Mouse (Mus musculus): ENCODE data around the gene Lrch1. TPM values are rescaled to one million over a fixed set of nuclear protein-coding genes. Genes with fewer than 3 reads are reported as not detected.

The Lrch1 gene
- polyA plus RNA-seq, 1 experiment from 2014 or later, result 12.6 TPM

DNA sequence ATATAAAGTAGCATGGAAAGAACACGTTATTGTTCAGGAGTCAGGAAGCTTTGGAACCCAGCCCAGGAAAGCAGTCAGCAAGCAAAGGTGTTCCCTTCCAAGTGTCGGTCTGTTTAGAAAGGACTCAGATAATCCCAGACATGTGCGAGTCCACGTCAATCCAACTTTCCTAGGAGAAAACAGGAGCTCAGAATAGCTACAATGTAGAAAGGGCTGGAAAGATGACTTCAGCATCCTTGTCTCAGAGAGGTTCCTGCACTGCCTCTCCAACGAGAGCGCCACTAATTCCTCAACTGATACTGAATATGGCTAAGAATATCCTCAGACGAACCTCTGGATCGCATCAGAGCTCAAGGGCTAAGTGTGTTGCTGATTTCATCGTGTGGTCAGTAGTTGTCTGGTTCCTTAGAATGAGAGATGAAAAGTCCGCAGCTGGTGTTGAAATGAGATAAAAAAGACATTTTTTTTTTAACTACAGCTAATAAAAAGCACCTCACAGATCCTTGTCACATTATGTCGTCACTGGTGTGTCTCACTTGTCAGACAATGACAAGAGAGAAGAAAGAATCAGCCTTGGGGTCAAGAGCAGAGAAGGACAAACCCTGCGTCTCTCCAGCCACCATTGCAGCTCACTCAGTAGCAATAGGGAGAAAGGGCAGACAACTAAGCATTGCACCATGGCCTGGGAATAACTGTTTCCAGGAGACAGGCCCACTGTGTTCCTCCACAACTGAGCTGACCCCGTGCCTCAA is 47.5 kb downstream of the Lrch1 start:
- Histone ChIP-seq H3K4me2 (replicated peaks; ENCODE audit: low read depth, low read length) (no peak overlapping the region), H3K4me3 (ENCODE audit: low read depth, low read length) (no peak overlapping the region), H3K4me1 (replicated peaks; ENCODE audit: control insufficient read depth, insufficient read depth, low read length) (no peaks in the 10 kb centered on the region), H3K27me3 (ENCODE audit: control insufficient read depth, insufficient read depth, low read length) (no peaks in the 10 kb centered on the region), H3K27ac (ENCODE audit: low read depth, low read length) (no peak overlapping the region), H3K36me3 (ENCODE audit: control insufficient read depth, insufficient read depth, low read length) (no peaks in the 10 kb centered on the region), H3K9me3 (ENCODE audit: control insufficient read depth, low read length) (no peaks in the 10 kb centered on the region), H3K9ac (ENCODE audit: low read depth, low read length) (no peak overlapping the region)
- peak; percentile 27 for DNase-seq (ENCODE audit: low spot score)
- 71% methylated on average over 13 of the region's 13 CpGs for WGBS
- ATAC-seq (ENCODE audit: low FRiP score), result peak; percentile 45; the same call in 1 of the 2 replicates

DNA sequence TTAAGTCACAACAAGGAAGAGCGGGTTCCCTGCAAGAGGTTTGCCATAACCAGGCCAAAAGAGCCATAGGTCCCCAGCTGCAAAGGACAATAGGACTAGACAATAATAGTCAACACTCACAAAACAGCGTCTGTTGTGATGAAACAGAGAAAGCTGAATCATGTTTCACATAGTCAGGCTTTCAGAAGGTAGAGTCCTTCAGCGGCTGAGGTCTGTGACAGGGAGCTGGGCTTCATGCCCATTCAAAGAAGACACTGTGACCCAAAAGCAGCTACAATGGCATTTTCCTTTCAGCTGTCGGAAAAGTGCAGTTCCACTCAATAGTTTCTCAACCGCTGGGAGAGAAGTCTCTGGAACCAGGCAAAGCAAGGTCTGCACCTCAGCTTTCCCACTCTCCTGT is 48.7 kb downstream of the Lrch1 start:
- 75% methylated on average over 5 of the region's 5 CpGs for WGBS
- no peak overlapping the region for H3K27ac ChIP-seq (ENCODE audit: low read depth, low read length)
- no peaks in the 10 kb centered on the region for H3K4me1 ChIP-seq (replicated peaks; ENCODE audit: control insufficient read depth, insufficient read depth, low read length)

DNA sequence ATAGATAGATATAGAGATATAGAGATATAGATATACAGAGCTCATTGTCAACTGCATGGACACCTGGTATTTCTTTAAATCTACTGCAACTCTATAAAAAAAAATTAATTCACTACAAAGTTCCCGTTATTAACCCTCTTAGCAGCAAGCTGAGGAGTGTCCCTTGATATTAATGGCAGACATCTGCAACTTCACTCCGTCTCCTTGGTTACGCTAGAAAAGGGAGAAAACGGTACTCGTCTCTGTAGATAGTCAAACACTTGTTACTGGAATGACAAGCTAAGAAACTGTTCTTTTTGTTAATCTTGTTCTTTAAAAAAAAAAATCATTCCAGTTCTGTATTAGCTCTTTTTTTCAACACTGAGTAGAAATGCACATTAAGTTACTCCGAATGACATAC is 54.0 kb downstream of the Lrch1 start:
- no peaks in the 10 kb centered on the region for H3K27me3 ChIP-seq (ENCODE audit: control insufficient read depth, insufficient read depth, low read length)
- ATAC-seq (ENCODE audit: low FRiP score) (no peak), DNase-seq (ENCODE audit: low spot score) (no peak)
- no peaks in the 10 kb centered on the region for H3K9me3 ChIP-seq (ENCODE audit: control insufficient read depth, low read length)
- no peaks in the 10 kb centered on the region for H3K4me1 ChIP-seq (replicated peaks; ENCODE audit: control insufficient read depth, insufficient read depth, low read length)
- no peak overlapping the region for H3K27ac ChIP-seq (ENCODE audit: low read depth, low read length)
- H3K36me3 ChIP-seq (ENCODE audit: control insufficient read depth, insufficient read depth, low read length), result no peaks in the 10 kb centered on the region
- no peak overlapping the region for H3K9ac ChIP-seq (ENCODE audit: low read depth, low read length)
- WGBS, result 83% methylated on average over 6 of the region's 6 CpGs
- H3K4me3 ChIP-seq (ENCODE audit: low read depth, low read length), result no peak overlapping the region
- no peak overlapping the region for H3K4me2 ChIP-seq (replicated peaks; ENCODE audit: low read depth, low read length)

More for the DNA sequence above, 48.7 kb downstream of the Lrch1 start:
- Histone ChIP-seq H3K9ac (ENCODE audit: low read depth, low read length) (no peak overlapping the region), H3K4me3 (ENCODE audit: low read depth, low read length) (no peak overlapping the region), H3K36me3 (ENCODE audit: control insufficient read depth, insufficient read depth, low read length) (no peaks in the 10 kb centered on the region), H3K27me3 (ENCODE audit: control insufficient read depth, insufficient read depth, low read length) (no peaks in the 10 kb centered on the region), H3K4me2 (replicated peaks; ENCODE audit: low read depth, low read length) (no peak overlapping the region), H3K9me3 (ENCODE audit: control insufficient read depth, low read length) (no peaks in the 10 kb centered on the region)
- no peak for ATAC-seq (ENCODE audit: low FRiP score)
- no peak for DNase-seq (ENCODE audit: low spot score)

DNA sequence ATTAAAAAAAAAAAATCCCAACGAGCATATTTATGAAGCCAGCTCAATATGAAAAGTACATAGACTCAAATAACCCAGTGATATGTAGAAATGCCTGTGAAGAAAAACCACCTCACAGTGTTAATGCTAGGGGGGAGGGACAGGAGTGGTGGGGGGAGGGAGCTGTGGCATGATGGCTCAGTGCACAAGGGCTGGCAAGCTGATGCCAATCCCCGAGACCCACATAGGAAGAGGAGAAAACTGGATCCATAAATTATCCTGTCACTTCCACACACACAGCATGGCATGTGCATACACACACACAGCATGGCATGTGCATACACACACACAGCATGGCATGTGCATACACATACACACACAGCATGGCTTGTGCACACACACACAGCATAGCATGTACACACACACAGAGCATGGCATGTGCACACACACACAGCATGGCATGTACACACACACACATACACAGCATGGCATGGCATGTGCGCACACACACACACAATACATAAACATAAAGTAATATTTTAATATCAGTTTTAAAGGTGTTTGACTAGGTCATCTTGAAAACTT is 54.5 kb downstream of the Lrch1 start:
- ATAC-seq (ENCODE audit: low FRiP score), result no peak
- H3K9me3 ChIP-seq (ENCODE audit: control insufficient read depth, low read length), result no peaks in the 10 kb centered on the region
- no peak overlapping the region for H3K4me3 ChIP-seq (ENCODE audit: low read depth, low read length)
- no peaks in the 10 kb centered on the region for H3K36me3 ChIP-seq (ENCODE audit: control insufficient read depth, insufficient read depth, low read length)
- H3K9ac ChIP-seq (ENCODE audit: low read depth, low read length), result no peak overlapping the region
- WGBS, result 93% methylated on average over 3 of the region's 3 CpGs
- no peaks in the 10 kb centered on the region for H3K4me1 ChIP-seq (replicated peaks; ENCODE audit: control insufficient read depth, insufficient read depth, low read length)
- no peak overlapping the region for H3K27ac ChIP-seq (ENCODE audit: low read depth, low read length)
- H3K27me3 ChIP-seq (ENCODE audit: control insufficient read depth, insufficient read depth, low read length), result no peaks in the 10 kb centered on the region
- no peak overlapping the region for H3K4me2 ChIP-seq (replicated peaks; ENCODE audit: low read depth, low read length)
- DNase-seq (ENCODE audit: low spot score), result no peak

DNA sequence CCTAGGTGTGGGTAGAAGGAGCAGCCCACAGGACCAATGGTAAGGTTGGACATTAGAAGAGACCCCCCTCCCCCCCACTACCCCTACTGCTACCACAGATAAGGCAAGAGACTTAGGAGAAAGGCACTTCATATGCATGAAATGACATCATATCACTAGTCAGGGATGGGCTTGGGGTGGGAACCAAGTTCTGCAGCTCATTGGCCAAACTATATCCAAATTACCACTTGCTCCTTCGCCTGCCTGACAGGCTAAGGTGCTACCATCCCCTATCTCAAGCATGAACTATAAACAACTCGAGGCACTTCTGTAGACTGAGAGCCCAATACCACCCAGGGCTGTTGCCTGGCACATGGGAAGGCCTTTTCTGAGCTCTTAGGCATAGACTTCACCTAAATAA is 58.4 kb downstream of the Lrch1 start:
- Histone ChIP-seq H3K27ac (ENCODE audit: low read depth, low read length) (no peak overlapping the region), H3K9me3 (ENCODE audit: control insufficient read depth, low read length) (no peaks in the 10 kb centered on the region), H3K4me1 (replicated peaks; ENCODE audit: control insufficient read depth, insufficient read depth, low read length) (0 out of 2 replicates have a peak, but pooled peaks cover 2% of the 10 kb centered on the region), H3K4me2 (replicated peaks; ENCODE audit: low read depth, low read length) (no peak overlapping the region), H3K36me3 (ENCODE audit: control insufficient read depth, insufficient read depth, low read length) (no peaks in the 10 kb centered on the region), H3K27me3 (ENCODE audit: control insufficient read depth, insufficient read depth, low read length) (no peaks in the 10 kb centered on the region), H3K4me3 (ENCODE audit: low read depth, low read length) (no peak overlapping the region), H3K9ac (ENCODE audit: low read depth, low read length) (no peak overlapping the region)
- ATAC-seq (ENCODE audit: low FRiP score), result no peak
- no peak for DNase-seq (ENCODE audit: low spot score)
- 80% methylated on average over 2 of the region's 2 CpGs for WGBS

DNA sequence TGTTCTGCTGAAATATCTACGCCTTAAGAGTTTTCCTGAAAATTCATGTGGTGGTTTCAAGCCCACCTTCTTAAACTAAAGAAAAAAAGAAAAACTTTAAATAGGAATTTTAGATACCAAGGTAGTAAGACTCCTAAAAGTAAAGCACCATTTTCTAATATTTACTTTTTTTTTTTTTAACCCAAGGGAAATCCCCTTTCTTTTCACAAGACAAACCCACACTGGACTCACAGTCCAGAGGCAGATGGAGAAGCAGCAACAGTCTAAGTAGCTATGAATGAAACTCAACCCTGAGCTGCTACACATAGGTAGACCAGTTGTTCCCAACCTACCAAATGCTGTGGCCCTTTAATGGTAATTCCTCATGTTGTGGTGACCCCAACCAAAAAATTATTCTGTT is 59.6 kb downstream of the Lrch1 start:
- Histone ChIP-seq H3K4me2 (replicated peaks; ENCODE audit: low read depth, low read length) (no peak overlapping the region), H3K36me3 (ENCODE audit: control insufficient read depth, insufficient read depth, low read length) (no peaks in the 10 kb centered on the region), H3K4me1 (replicated peaks; ENCODE audit: control insufficient read depth, insufficient read depth, low read length) (0 out of 2 replicates have a peak, but pooled peaks cover 2% of the 10 kb centered on the region), H3K4me3 (ENCODE audit: low read depth, low read length) (no peak overlapping the region), H3K27ac (ENCODE audit: low read depth, low read length) (no peak overlapping the region), H3K9me3 (ENCODE audit: control insufficient read depth, low read length) (no peaks in the 10 kb centered on the region), H3K27me3 (ENCODE audit: control insufficient read depth, insufficient read depth, low read length) (no peaks in the 10 kb centered on the region), H3K9ac (ENCODE audit: low read depth, low read length) (no peak overlapping the region)
- WGBS, result 100% methylated on average over 1 of the region's 1 CpGs
- no peak for DNase-seq (ENCODE audit: low spot score)
- no peak for ATAC-seq (ENCODE audit: low FRiP score)

DNA sequence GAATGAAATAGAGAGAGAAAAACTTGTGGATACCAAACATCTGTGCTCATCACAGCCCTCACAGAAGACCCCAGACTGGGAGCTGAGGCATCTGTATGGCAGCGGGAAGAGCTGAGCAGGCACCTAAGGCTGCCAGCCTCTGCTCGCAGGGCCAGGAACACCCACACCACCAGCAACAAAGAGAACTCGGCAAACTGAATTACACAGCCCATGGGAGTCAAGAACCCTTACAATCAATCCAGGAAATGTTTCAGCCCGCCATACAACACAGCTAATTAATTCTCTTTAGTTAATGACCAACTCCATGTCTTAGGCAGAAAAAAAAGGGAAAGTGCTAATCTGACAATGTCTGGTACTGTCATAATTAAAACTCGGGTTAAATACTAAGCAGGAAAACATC is 61.2 kb downstream of the Lrch1 start:
- no peak for DNase-seq (ENCODE audit: low spot score)
- Histone ChIP-seq H3K4me3 (ENCODE audit: low read depth, low read length) (no peak overlapping the region), H3K27ac (ENCODE audit: low read depth, low read length) (no peak overlapping the region), H3K4me2 (replicated peaks; ENCODE audit: low read depth, low read length) (no peak overlapping the region), H3K9ac (ENCODE audit: low read depth, low read length) (no peak overlapping the region), H3K36me3 (ENCODE audit: control insufficient read depth, insufficient read depth, low read length) (no peaks in the 10 kb centered on the region), H3K27me3 (ENCODE audit: control insufficient read depth, insufficient read depth, low read length) (no peaks in the 10 kb centered on the region), H3K9me3 (ENCODE audit: control insufficient read depth, low read length) (no peaks in the 10 kb centered on the region), H3K4me1 (replicated peaks; ENCODE audit: control insufficient read depth, insufficient read depth, low read length) (0 out of 2 replicates have a peak, but pooled peaks cover 4% of the 10 kb centered on the region)
- 60% methylated on average over 5 of the region's 5 CpGs for WGBS
- no peak for ATAC-seq (ENCODE audit: low FRiP score)

DNA sequence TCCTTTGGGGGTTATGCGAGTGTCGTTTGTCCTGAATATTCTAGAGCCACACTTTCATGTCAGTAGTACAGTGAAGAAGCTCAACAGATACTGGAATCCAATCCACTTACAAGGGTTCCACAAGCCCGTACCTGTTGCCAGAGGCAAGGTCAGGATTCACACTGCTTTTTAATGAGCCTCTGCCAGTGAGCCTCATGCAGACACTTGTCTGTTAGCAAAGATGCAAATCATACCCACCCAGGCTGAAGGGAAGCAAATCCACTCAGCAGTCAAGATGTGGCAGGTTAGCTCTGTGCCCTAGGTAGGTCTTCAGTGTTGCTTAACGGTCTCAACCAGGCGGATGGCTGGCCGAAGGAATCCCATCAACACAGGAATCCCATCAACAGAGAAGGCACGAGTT is 62.8 kb downstream of the Lrch1 start:
- no peak for ATAC-seq (ENCODE audit: low FRiP score)
- H3K4me2 ChIP-seq (replicated peaks; ENCODE audit: low read depth, low read length), result no peak overlapping the region
- no peaks in the 10 kb centered on the region for H3K9me3 ChIP-seq (ENCODE audit: control insufficient read depth, low read length)
- no peak overlapping the region for H3K4me3 ChIP-seq (ENCODE audit: low read depth, low read length)
- H3K36me3 ChIP-seq (ENCODE audit: control insufficient read depth, insufficient read depth, low read length), result no peaks in the 10 kb centered on the region
- no peak for DNase-seq (ENCODE audit: low spot score)
- 85% methylated on average over 7 of the region's 7 CpGs for WGBS
- no peaks in the 10 kb centered on the region for H3K27me3 ChIP-seq (ENCODE audit: control insufficient read depth, insufficient read depth, low read length)
- H3K4me1 ChIP-seq (replicated peaks; ENCODE audit: control insufficient read depth, insufficient read depth, low read length), result 0 out of 2 replicates have a peak, but pooled peaks cover 4% of the 10 kb centered on the region
- no peak overlapping the region for H3K27ac ChIP-seq (ENCODE audit: low read depth, low read length)
- no peak overlapping the region for H3K9ac ChIP-seq (ENCODE audit: low read depth, low read length)
